Mouse (Mus musculus): ENCODE measurements around the gene Trpc5os. TPM values are rescaled to one million over a fixed set of nuclear protein-coding genes. Genes with fewer than 3 reads are reported as not detected.

The Trpc5os gene
- polyA plus RNA-seq (2014; fragmentation: Nextera tagmentation; extraction: Ambion mirVana), result not detected in 2 replicates

DNA sequence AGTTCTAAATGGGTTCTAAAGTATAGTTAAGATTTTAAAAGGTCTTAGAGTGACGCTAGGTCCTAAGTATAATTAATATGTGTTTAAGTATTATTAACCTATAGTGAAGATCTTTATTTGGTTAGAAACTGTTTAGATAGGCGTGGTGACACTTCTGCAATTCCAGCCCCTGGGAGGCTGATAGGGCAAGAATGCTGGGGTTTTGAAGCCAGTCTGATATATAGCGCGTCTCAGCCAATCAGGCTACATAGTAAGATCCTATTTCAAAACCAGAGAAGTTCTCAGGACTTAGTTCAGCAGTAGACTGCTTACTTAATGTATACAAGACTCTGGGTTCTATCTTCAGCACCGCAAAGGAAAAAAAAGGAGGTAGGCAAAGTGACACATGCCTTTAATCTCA, at the start of gene Trpc5os:
Gene Trpc5os, plus strand, starts transcription at position 301 of the 400 bp plus-strand sequence.
- H3K4me1 ChIP-seq (ENCODE audit: control insufficient read depth in 2 of 2, insufficient read depth in 2 of 2, low read length in 2 of 2), result no peaks in the 10 kb centered on the region
- WGBS, result 77% methylated on average over 5 of the region's 5 CpGs
- H3K9ac ChIP-seq (ENCODE audit: low read length), result no peak within 1 kb of the TSS
- H3K4me3 ChIP-seq (ENCODE audit: control insufficient read depth in 1 of 2, insufficient read depth in 1 of 2, low read depth in 1 of 2, low read length in 2 of 2), result no peak within 1 kb of the TSS
- H3K4me2 ChIP-seq (ENCODE audit: low read length), result no peak within 1 kb of the TSS
- H3K27me3 ChIP-seq (ENCODE audit: control insufficient read depth, insufficient read depth, low read length), result no peaks in the 10 kb centered on the region
- no peaks in the 10 kb centered on the region for H3K36me3 ChIP-seq (ENCODE audit: control insufficient read depth, insufficient read depth, low read length)
- no peaks in the 10 kb centered on the region for H3K9me3 ChIP-seq (ENCODE audit: control insufficient read depth, low read length)
- no peak for ATAC-seq (ENCODE audit: insufficient number of reproducible peaks, insufficient read depth, low FRiP score, low read depth)
- no peak within 1 kb of the TSS for H3K27ac ChIP-seq (replicated peaks in 1 of 2; ENCODE audit: control insufficient read depth in 1 of 2, insufficient read depth in 1 of 2, low read depth in 2 of 2, low read length in 2 of 2)

DNA sequence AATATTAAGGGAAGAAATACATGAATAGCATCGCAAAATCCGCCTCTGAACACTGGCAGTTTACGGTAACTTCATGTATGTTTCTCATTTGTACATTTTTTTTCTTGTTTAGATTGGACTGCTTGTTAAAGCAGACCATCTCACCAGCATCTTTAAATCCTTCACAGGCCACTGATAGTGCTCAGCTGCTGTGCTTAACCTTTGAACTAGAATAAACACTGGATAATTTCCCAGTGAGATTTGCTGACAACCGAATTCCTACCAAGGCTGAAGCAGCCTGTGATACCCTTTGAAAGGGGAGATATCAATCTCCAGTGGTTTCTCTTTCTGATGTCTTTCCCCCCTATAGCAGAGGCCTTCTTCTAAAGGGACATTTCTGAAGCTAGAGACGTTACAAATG, 48.3 kb upstream of the Trpc5os start:
- no peaks in the 10 kb centered on the region for H3K36me3 ChIP-seq (ENCODE audit: control insufficient read depth, insufficient read depth, low read length)
- H3K27ac ChIP-seq (replicated peaks in 1 of 2; ENCODE audit: control insufficient read depth in 1 of 2, insufficient read depth in 1 of 2, low read depth in 2 of 2, low read length in 2 of 2), result no peak overlapping the region
- H3K9ac ChIP-seq (ENCODE audit: low read length), result no peak overlapping the region
- ATAC-seq (ENCODE audit: insufficient number of reproducible peaks, insufficient read depth, low FRiP score, low read depth), result no peak
- WGBS, result 73% methylated on average over 5 of the region's 5 CpGs
- H3K4me1 ChIP-seq (ENCODE audit: control insufficient read depth in 2 of 2, insufficient read depth in 2 of 2, low read length in 2 of 2), result no peaks in the 10 kb centered on the region
- no peaks in the 10 kb centered on the region for H3K9me3 ChIP-seq (ENCODE audit: control insufficient read depth, low read length)
- H3K4me3 ChIP-seq (ENCODE audit: control insufficient read depth in 1 of 2, insufficient read depth in 1 of 2, low read depth in 1 of 2, low read length in 2 of 2), result no peak overlapping the region
- no peaks in the 10 kb centered on the region for H3K27me3 ChIP-seq (ENCODE audit: control insufficient read depth, insufficient read depth, low read length)
- H3K4me2 ChIP-seq (ENCODE audit: low read length), result no peak overlapping the region

- no peaks in the 10 kb centered on the region for H3K27me3 ChIP-seq (ENCODE audit: control insufficient read depth, insufficient read depth, low read length)
- H3K4me3 ChIP-seq (ENCODE audit: control insufficient read depth in 1 of 2, insufficient read depth in 1 of 2, low read depth in 1 of 2, low read length in 2 of 2), result no peak overlapping the region
- no peaks in the 10 kb centered on the region for H3K9me3 ChIP-seq (ENCODE audit: control insufficient read depth, low read length)
- no peak for ATAC-seq (ENCODE audit: insufficient number of reproducible peaks, insufficient read depth, low FRiP score, low read depth)
- H3K36me3 ChIP-seq (ENCODE audit: control insufficient read depth, insufficient read depth, low read length), result no peaks in the 10 kb centered on the region
- 62% methylated on average over 1 of the region's 1 CpGs for WGBS
- no peaks in the 10 kb centered on the region for H3K4me1 ChIP-seq (ENCODE audit: control insufficient read depth in 2 of 2, insufficient read depth in 2 of 2, low read length in 2 of 2)
- no peak overlapping the region for H3K4me2 ChIP-seq (ENCODE audit: low read length)
- H3K9ac ChIP-seq (ENCODE audit: low read length), result no peak overlapping the region
- no peak overlapping the region for H3K27ac ChIP-seq (replicated peaks in 1 of 2; ENCODE audit: control insufficient read depth in 1 of 2, insufficient read depth in 1 of 2, low read depth in 2 of 2, low read length in 2 of 2)
These were observed 36.1 kb upstream of the Trpc5os start for GRCm38 (mm10) chrX:144420259-144420658.

- Histone ChIP-seq H3K4me1 (ENCODE audit: control insufficient read depth in 2 of 2, insufficient read depth in 2 of 2, low read length in 2 of 2) (no peaks in the 10 kb centered on the region), H3K9ac (ENCODE audit: low read length) (no peak overlapping the region), H3K4me2 (ENCODE audit: low read length) (no peak overlapping the region), H3K27me3 (ENCODE audit: control insufficient read depth, insufficient read depth, low read length) (no peaks in the 10 kb centered on the region), H3K9me3 (ENCODE audit: control insufficient read depth, low read length) (no peaks in the 10 kb centered on the region), H3K4me3 (ENCODE audit: control insufficient read depth in 1 of 2, insufficient read depth in 1 of 2, low read depth in 1 of 2, low read length in 2 of 2) (no peak overlapping the region), H3K27ac (replicated peaks in 1 of 2; ENCODE audit: control insufficient read depth in 1 of 2, insufficient read depth in 1 of 2, low read depth in 2 of 2, low read length in 2 of 2) (no peak overlapping the region), H3K36me3 (ENCODE audit: control insufficient read depth, insufficient read depth, low read length) (no peaks in the 10 kb centered on the region)
- WGBS, result 68% methylated on average over 1 of the region's 1 CpGs
- ATAC-seq (ENCODE audit: insufficient number of reproducible peaks, insufficient read depth, low FRiP score, low read depth), result no peak
These were observed 35.3 kb upstream of the Trpc5os start for GRCm38 (mm10) chrX:144421091-144421490.

DNA sequence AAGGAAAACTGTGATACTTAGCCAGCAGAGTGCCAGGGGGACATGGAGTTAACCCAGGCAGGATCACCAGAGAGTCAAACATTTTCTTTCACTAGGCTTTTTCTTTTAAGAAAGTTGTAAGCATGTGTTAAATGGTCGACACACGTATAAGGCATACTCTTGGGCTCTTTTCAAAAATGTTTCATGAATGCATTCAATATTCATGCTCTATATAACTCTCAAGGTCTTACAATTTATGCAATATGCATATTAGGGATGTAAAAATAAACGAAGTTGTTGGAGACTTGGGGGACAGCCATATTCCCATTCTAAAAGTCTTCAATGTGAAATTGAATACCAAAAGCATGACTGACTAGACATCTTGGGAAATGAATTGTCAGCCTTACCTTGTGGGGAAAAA, 32.5 kb upstream of the Trpc5os start:
- H3K4me1 ChIP-seq (ENCODE audit: control insufficient read depth in 2 of 2, insufficient read depth in 2 of 2, low read length in 2 of 2), result no peaks in the 10 kb centered on the region
- no peak overlapping the region for H3K4me2 ChIP-seq (ENCODE audit: low read length)
- no peak overlapping the region for H3K4me3 ChIP-seq (ENCODE audit: control insufficient read depth in 1 of 2, insufficient read depth in 1 of 2, low read depth in 1 of 2, low read length in 2 of 2)
- 56% methylated on average over 3 of the region's 3 CpGs for WGBS
- H3K36me3 ChIP-seq (ENCODE audit: control insufficient read depth, insufficient read depth, low read length), result no peaks in the 10 kb centered on the region
- H3K9ac ChIP-seq (ENCODE audit: low read length), result no peak overlapping the region
- no peak for ATAC-seq (ENCODE audit: insufficient number of reproducible peaks, insufficient read depth, low FRiP score, low read depth)
- H3K9me3 ChIP-seq (ENCODE audit: control insufficient read depth, low read length), result no peaks in the 10 kb centered on the region
- H3K27ac ChIP-seq (replicated peaks in 1 of 2; ENCODE audit: control insufficient read depth in 1 of 2, insufficient read depth in 1 of 2, low read depth in 2 of 2, low read length in 2 of 2), result no peak overlapping the region
- no peaks in the 10 kb centered on the region for H3K27me3 ChIP-seq (ENCODE audit: control insufficient read depth, insufficient read depth, low read length)

GRCm38 (mm10) chrX:144464416-144464815, 8.0 kb downstream of the Trpc5os start:
- no peaks in the 10 kb centered on the region for H3K9me3 ChIP-seq (ENCODE audit: control insufficient read depth, low read length)
- no peaks in the 10 kb centered on the region for H3K36me3 ChIP-seq (ENCODE audit: control insufficient read depth, insufficient read depth, low read length)
- H3K4me2 ChIP-seq (ENCODE audit: low read length), result no peak overlapping the region
- no peaks in the 10 kb centered on the region for H3K4me1 ChIP-seq (ENCODE audit: control insufficient read depth in 2 of 2, insufficient read depth in 2 of 2, low read length in 2 of 2)
- no peak for ATAC-seq (ENCODE audit: insufficient number of reproducible peaks, insufficient read depth, low FRiP score, low read depth)
- no peaks in the 10 kb centered on the region for H3K27me3 ChIP-seq (ENCODE audit: control insufficient read depth, insufficient read depth, low read length)
- H3K9ac ChIP-seq (ENCODE audit: low read length), result no peak overlapping the region
- WGBS, result 75% methylated on average over 2 of the region's 2 CpGs
- no peak overlapping the region for H3K4me3 ChIP-seq (ENCODE audit: control insufficient read depth in 1 of 2, insufficient read depth in 1 of 2, low read depth in 1 of 2, low read length in 2 of 2)
- H3K27ac ChIP-seq (replicated peaks in 1 of 2; ENCODE audit: control insufficient read depth in 1 of 2, insufficient read depth in 1 of 2, low read depth in 2 of 2, low read length in 2 of 2), result no peak overlapping the region

DNA sequence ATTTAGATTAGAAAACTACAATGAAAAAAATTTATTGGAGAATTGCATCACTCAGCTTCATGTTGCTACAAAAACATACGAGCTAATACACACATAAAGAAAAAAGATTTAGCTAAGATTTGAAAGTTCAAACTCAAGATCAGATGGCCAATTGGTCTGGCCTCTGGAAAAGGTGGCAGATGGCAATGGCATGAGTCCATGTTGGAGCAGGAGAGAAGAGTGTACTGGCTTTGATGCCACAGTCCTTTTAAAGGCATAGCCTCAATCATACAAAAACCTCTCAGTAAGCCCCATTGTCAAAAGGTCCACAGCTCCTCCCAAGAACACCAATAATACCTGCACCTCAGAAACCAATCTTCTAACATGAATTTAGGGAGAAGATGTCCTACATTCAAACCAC, 35.0 kb downstream of the Trpc5os start:
- Histone ChIP-seq H3K4me3 (ENCODE audit: control insufficient read depth in 1 of 2, insufficient read depth in 1 of 2, low read depth in 1 of 2, low read length in 2 of 2) (no peak overlapping the region), H3K4me2 (ENCODE audit: low read length) (no peak overlapping the region), H3K4me1 (ENCODE audit: control insufficient read depth in 2 of 2, insufficient read depth in 2 of 2, low read length in 2 of 2) (no peaks in the 10 kb centered on the region), H3K9me3 (ENCODE audit: control insufficient read depth, low read length) (no peaks in the 10 kb centered on the region), H3K27me3 (ENCODE audit: control insufficient read depth, insufficient read depth, low read length) (no peaks in the 10 kb centered on the region), H3K36me3 (ENCODE audit: control insufficient read depth, insufficient read depth, low read length) (no peaks in the 10 kb centered on the region), H3K27ac (replicated peaks in 1 of 2; ENCODE audit: control insufficient read depth in 1 of 2, insufficient read depth in 1 of 2, low read depth in 2 of 2, low read length in 2 of 2) (no peak overlapping the region), H3K9ac (ENCODE audit: low read length) (no peak overlapping the region)
- 65% methylated on average over 1 of the region's 1 CpGs for WGBS
- ATAC-seq (ENCODE audit: insufficient number of reproducible peaks, insufficient read depth, low FRiP score, low read depth), result no peak

DNA sequence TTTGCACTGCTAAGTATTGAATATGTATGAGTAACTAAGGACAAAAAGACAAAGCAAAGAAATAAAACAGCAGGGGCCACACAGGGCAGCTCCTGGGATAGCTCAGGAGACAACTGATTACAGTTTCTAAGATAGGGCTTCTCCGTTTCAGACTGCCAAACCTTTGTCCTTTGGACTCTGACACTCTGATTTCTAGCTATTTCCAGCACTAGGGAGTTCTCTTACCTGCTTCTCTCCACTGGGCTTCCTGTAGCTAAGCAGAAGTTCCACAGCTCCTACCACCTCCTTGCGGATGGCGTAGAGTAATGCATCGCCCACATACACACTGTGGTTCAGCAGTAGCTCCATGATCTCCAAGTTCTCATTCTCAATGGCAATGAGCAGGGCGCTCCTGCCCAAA, 66.9 kb downstream of the Trpc5os start:
- no peak overlapping the region for H3K27ac ChIP-seq (replicated peaks in 1 of 2; ENCODE audit: control insufficient read depth in 1 of 2, insufficient read depth in 1 of 2, low read depth in 2 of 2, low read length in 2 of 2)
- no peak for ATAC-seq (ENCODE audit: insufficient number of reproducible peaks, insufficient read depth, low FRiP score, low read depth)
- H3K4me1 ChIP-seq (ENCODE audit: control insufficient read depth in 2 of 2, insufficient read depth in 2 of 2, low read length in 2 of 2), result no peaks in the 10 kb centered on the region
- H3K4me2 ChIP-seq (ENCODE audit: low read length), result no peak overlapping the region
- no peaks in the 10 kb centered on the region for H3K27me3 ChIP-seq (ENCODE audit: control insufficient read depth, insufficient read depth, low read length)
- WGBS, result 78% methylated on average over 5 of the region's 5 CpGs
- no peaks in the 10 kb centered on the region for H3K9me3 ChIP-seq (ENCODE audit: control insufficient read depth, low read length)
- H3K9ac ChIP-seq (ENCODE audit: low read length), result no peak overlapping the region
- no peaks in the 10 kb centered on the region for H3K36me3 ChIP-seq (ENCODE audit: control insufficient read depth, insufficient read depth, low read length)
- no peak overlapping the region for H3K4me3 ChIP-seq (ENCODE audit: control insufficient read depth in 1 of 2, insufficient read depth in 1 of 2, low read depth in 1 of 2, low read length in 2 of 2)

All from heart, embryonic 14.5 days (tissue).